Mouse (Mus musculus) lung, adult 2 months (tissue): Measurements from ENCODE around the gene Il27ra.

Experiments used
- CTCF ChIP-seq: fragments of 200-500 bp; IDR thresholded peaks from 2 replicates; pipeline ENCODE4 v1.5.1; 2011; ENCODE audit warnings: mild to moderate bottlenecking, low read length, control low read depth; ENCODE audit not compliant: insufficient read depth
- POLR2A ChIP-seq: fragments of 200-500 bp; IDR thresholded peaks from 2 replicates; pipeline ENCODE4 v1.6.1; 2011; ENCODE audit warnings: low read depth, mild to moderate bottlenecking, control low read depth, low read length, borderline replicate concordance; ENCODE audit errors: extremely low read depth

DNA sequence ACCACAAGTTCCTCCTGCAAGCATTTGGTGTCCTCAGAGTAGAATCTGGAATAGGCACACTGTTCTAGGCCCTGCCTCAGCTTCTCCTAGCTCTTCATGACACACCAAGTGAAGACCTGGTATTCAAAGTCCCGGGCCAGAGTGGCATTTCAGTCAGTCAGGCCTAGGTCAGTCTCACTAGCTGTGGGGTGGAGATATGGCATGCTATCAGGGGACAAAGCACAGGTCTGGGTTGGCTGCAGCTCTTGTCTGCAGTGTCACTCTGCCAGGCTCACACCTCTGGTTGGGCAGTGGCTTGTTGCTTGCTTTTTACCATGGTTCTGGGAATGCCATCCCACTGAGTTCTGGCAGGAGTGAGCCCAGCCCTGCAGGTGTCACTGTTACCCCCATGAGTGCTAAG lies 34.0 kb upstream of the Il27ra start:
- TF ChIP-seq CTCF (no peak), POLR2A (no peak)
